Mouse (Mus musculus): ENCODE measurements at regions not wholly inside any gene's neighbourhood (a gene's known extent, or its start where the extent isn't known, plus 50 kb on each side); places are given as distances from the start of the nearest gene placed in this dataset.

- DNase-seq (ENCODE audit: low spot score in 2 of 2), result no peak
These were observed 120.3 kb downstream of the Gsdmc2 start for GRCm38 (mm10) chr15:63724543-63725186.

DNA sequence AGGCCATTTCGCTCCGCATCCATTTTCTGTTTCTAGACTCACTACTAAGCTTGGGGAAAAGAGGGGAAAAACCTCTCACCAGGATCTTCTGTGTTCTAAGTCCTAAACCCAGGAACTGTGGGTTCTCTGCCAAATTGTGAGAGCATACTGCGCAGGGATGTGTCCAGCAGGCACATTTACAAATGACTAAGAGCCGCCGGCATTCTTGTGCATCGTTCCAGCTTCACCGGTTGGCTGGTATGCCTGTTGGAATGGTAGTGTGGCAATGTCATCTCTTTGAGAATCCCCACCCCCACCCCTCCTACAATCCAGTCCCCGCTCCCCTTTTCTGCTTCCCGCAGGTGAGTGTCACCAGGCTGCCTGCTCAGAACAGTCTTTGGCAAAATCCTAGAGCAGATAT lies 122.0 kb downstream of the Gsdmc2 start:
- DNase-seq (ENCODE audit: low spot score in 2 of 2), result no peak

DNA sequence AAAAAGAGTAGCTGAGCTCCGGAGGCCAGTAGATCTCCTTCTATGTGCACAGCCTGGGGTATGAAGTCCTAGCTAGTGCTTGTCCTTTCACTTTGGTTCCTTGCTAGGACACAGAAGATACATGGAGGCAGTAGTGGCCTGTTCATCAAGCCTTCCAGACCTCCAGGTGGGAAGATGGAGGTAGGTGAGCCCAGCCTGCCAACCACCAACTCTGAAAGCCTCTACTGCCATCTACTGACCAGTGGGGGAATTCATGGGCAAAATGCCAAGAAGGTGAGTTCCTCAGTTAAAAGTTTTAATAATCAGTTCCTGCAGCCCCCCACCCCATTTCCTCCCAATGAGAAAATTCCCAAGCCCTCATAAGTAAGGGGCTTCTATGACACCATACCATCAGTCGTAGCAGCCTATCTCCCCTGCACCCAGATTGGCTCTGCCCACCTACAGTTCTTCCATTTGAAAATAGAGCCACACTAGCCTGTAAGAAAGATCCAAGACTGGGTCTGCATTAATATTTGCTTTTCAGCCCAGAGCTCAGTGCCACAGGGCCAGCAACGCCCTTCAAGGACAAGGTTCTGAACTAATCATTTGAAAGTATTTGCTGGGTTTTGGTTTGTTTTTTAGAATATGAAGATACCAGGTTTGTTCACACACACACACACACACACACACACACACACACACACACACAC lies 123.2 kb downstream of the Gsdmc2 start:
- peak; percentile 19 to 35 for DNase-seq (ENCODE audit: low spot score in 2 of 2)

DNA sequence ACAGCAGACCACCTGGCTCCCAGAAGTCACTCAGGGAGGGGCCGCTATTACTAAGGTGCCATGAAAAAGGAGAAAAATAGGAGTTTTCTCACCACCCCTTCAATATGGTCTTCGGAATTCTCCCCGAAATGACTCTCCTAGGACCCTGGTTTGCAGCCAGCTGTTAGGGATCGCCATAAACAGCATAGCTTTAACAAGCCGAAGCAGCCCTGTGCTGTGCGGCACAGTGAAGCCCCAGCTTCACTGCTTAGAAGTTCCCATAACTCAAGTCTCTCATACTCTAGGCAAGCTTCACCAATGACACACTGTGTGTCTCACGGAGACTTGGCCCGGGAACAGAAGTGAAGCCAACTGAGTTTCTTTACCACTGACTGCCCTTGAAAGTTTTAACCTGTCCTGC lies 127.2 kb downstream of the Gsdmc2 start:
- DNase-seq (ENCODE audit: low spot score in 2 of 2), result no peak

DNA sequence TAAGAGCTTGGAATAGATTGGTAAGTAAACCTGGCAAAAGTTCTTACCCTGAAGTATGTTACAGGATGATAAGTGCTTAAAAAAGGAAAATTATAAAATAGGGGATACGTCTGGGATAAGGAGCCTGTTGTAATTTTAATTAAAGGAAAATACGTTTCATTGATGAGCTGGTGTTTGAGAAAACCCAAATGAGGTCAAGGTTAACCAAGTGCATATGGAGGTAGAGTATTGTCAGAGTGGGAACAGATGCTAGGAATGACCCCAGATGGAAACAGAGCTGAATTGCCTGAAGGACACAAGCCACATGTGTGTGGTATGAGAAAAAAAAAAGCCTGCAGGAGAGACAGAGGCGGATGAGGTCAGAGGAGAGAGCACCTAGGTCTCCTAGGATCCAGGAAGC lies 131.3 kb downstream of the Gsdmc2 start:
- DNase-seq (ENCODE audit: low spot score in 2 of 2), result no peak

GRCm38 (mm10) chr15:63710381-63710780 lies 134.6 kb downstream of the Gsdmc2 start:
- DNase-seq (ENCODE audit: low spot score in 2 of 2), result no peak

DNA sequence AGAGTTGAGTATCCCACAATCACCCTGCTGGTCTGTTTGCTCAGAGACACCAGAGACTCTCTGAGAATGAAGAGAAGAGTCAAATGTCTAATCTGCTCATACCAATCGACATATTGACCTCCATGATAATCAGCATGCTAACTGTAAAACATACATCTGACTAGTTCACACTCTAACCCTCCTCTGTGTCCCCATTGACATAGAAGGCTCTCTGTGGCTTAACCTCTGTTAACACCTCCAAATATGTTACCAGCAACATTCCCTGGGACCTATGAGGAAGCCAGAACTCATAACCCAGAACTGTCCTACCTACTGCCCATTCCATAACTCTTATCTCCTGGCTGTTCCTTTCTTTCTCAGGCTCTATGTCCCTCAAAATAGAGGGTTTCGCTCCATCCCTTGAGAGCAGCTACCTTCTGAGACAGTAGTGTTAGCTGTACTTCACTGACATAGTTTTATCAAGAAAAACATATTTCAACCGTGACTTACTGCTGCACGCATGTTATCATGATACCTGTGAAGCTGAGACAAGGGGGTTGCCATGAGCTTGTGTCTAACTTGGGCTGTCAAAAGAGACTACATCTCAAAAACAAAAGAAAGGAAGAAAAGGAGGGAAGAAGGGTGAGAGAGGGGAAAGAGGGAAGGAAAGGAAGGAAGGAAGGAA lies 135.6 kb downstream of the Gsdmc2 start:
- no peak for DNase-seq (ENCODE audit: low spot score in 2 of 2)

DNA sequence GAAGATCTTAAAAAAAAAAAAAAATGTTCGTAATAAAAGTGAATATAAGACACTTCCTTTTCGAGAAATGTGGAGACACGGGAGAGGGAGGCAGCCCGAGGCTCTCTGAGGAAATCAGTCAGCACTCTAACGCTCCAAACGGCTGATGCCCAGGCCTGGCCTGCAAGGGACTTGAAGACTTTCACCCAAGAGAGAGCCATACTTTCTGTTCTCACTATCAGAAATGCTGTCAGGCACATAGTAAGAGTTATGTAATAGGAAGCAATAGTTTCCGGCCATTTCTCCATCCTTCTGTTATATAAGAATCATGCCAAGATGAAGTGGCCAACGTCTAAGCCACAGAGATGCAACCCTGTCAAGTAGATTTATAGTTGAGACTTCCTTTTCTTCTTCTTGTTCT lies 140.3 kb downstream of the Gsdmc2 start:
- DNase-seq (ENCODE audit: low spot score in 2 of 2), result no peak

- DNase-seq (ENCODE audit: low spot score in 2 of 2), result no peak
These were observed 147.1 kb downstream of the Gsdmc2 start for GRCm38 (mm10) chr15:63697831-63698230.

GRCm38 (mm10) chr15:63694150-63694549 lies 150.8 kb downstream of the Gsdmc2 start:
- DNase-seq (ENCODE audit: low spot score in 2 of 2), result no peak

- no peak for DNase-seq (ENCODE audit: low spot score in 2 of 2)
These were observed 151.4 kb downstream of the Gsdmc2 start for GRCm38 (mm10) chr15:63693561-63693960.

- DNase-seq (ENCODE audit: low spot score in 2 of 2), result no peak
These were observed 152.3 kb downstream of the Gsdmc2 start for GRCm38 (mm10) chr15:63692491-63693295.

DNA sequence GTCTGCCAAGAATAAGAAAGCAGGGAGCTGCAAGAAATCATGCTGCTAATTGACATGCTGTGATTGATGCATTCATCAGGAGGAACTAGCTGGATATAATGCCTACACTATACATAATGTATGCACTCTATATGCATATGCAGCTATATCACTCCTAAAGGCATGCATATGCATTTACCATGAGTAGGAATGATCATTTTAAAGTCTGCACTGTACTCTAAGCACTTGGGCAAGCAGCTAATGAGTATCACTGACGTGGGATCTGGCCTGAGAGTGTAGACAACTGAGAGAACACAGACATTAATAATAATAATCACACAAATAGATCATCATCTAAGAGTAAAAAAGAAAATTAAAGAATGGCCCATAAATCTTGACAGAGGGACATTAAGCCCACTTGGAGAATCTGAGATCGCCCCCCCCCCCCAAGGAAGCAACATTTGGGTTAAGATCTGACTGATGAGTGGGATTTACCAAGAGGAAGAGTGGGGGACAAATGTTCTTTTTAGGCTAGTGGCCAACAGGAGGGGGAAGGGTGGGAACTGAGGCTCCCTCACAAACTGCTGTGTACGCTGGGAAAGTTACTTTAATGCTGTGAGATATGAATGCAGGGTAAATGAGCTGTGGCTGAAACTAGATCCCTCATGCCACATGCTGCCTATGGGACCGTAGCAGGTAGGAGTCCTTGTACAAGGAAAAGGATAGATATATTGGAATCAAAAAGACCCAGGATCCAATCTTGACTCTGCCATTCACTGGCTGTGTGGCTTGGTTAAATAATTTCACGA lies 155.0 kb downstream of the Gsdmc2 start:
- DNase-seq (ENCODE audit: low spot score in 2 of 2), result no peak

DNA sequence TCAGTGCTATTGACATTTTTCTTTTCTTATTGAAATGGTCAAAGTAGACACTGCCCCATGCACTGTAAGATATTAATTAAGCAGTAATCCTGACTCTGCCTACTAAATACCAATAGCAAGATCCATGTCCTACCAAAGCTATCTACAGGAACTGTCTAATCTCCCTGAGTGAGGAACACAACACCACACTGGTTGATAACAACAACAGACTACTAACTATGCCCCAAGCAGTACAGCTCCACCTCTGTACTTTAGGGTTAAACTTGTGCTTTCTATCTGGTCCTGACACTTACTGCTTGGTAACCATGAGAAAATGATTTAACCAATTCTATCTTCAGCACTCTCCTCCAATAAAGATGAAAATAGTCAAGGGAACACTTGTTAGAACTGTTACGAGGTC lies 157.1 kb downstream of the Gsdmc2 start:
- DNase-seq (ENCODE audit: low spot score in 2 of 2), result no peak

DNA sequence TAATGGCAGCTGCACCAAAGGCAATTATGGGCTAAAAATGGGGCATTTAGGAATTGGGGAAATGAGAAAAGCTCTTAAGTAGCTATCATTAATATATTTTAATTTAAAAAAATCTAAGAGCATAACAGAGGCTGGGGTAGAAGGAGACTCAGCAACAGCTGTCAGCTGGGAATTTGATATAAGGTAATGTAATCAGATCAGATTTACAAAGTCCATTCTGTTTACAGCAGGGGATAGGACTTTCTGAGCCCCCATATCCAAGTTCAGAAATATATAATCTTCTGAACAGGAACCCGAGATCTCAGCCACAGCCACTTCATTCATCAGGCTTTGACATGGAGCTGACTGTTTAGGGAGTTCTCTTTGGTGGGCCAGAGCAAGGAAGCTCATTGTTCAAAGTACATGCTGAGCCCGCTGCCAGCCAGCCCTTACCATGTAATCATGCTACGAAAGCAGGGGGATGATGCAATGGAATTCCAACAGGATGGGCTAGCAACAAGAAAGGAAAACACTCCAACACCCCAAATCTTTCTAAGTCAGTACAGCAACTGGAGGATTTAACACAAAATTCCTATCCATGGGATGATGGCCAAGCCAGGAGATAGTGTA lies 157.9 kb downstream of the Gsdmc2 start:
- no peak for DNase-seq (ENCODE audit: low spot score in 2 of 2)

DNA sequence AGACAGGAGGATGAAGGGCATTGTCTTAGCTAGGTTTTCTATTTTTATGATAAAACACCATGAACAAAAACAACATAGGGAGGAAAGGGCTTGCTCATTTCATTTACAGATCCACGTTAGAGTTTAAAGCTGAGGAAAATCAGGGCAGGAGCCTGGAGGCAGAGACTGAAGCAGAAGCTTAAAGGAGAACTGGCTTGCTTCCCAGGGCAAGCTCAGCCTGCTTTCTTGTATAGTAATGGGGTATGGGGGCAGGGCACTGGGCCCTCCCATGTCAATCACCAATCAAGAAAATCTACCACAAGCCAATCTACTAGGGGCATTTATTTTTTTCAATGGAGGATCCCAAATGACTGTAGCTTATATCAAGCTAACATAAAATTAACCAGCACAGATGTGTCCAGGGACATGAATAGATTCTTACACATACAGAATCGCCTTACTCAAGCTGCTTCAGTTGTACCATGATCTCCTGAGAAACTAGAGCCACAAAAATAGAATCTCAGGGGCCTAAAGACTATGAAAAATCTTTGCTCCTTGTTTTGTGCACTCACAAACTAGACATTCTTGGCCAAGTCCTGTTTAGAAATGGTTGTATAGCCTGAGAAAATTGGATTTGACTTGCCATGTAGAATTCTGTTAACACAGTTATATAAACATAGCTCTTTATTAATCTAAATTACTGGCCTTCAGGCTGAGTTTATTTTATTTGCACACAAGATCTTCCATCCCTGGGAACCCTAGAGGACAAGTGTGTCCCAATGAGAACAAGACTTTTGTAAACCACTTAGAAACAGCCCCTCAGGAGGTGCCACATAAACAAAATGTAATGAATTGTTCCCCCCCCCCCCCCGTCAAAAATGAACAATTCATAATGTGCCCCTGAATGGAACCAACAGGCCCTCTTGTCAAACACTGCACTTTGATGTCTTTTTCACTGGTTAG lies 164.7 kb downstream of the Gsdmc2 start:
- peak in 1 of 2 experiments; percentile 8 for DNase-seq (ENCODE audit: low spot score in 2 of 2)

- DNase-seq (ENCODE audit: low spot score in 2 of 2), result no peak
These were observed 166.1 kb downstream of the Gsdmc2 start for GRCm38 (mm10) chr15:63678921-63679320.

- no peak for DNase-seq (ENCODE audit: low spot score in 2 of 2)
These were observed 169.4 kb downstream of the Gsdmc2 start for GRCm38 (mm10) chr15:63675491-63676036.

GRCm38 (mm10) chr15:63674404-63674803 lies 170.6 kb downstream of the Gsdmc2 start:
- no peak for DNase-seq (ENCODE audit: low spot score in 2 of 2)

DNA sequence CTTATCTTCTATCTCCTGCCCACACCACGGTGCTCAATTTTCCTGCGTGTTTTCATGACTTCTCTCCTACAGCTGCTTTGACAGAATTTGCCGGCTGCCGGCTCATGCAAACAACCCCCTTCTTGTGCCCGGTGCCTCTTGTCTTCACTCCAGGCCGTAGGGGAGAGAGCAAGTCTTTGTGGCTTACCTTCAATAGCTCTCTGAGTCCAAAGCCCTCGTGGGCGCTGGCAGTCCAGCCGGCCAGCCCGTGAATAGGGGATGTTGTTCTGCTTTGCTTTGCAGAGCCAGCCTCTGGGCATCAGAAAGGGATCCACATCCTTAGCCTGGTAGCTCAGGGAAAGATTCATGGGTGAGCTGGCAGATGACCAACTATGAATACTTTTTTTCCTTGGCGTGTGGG lies 173.9 kb downstream of the Gsdmc2 start:
- DNase-seq (ENCODE audit: low spot score in 2 of 2), result peak in 1 of 2 experiments; percentile 9
